In the genomic region with DNA sequence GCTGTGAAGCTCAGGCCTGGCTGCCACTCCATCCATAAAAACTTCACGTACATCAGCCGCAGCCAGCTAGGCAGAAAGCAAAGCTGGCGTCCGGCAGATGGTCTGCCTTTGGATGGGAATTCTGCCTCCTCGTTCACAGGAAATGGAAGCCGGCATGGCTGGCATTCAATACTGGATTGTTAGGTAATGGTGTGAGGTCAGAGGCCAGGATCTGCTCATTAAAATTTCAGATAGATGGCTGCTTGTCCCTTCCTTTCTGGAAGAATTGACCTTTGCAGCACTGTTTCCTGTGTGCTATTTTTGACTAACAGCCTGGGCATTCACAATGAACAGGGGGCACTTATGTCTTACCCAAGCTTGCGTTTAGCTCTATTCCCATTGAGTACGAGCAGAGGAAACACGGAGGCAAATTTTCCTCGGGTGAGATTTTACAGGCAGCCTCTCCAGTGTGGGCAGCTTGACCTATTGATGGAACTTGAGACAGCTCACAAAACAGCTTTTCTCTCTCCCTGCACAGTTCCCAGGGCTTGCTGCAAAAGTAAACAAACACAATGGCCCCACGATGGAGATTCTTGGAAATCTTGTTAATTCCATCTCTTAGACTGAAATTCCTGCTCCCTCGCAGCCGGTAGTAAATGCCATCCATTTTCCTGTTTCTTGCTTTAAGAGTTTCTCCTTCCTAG, we compare ENCODE assay signal across 9 mouse cellular contexts. TPM values are rescaled to one million over a fixed set of nuclear protein-coding genes. Genes with fewer than 3 reads are reported as not detected.
DNase-seq lines count a peak whose midpoint lies in the region; ATAC-seq lines count a peak whose summit lies in the region.
"Had no signal": no experiment of that assay in that cellular context is flagged by ENCODE, and none has a peak within 500 bp of the region (broad histone marks: within the 10 kb centered on the region; RNA-seq: fewer than 3 reads in every experiment).

No protein-coding gene starts in this region.

- no peaks in the 10 kb centered on the region for H3K9me3 ChIP-seq in limb, embryonic 11.5 days (ENCODE audit: control insufficient read depth, low read length)
- H3K9me3 ChIP-seq in intestine, embryonic 16.5 days (ENCODE audit: control insufficient read depth, low read length): no peaks in the 10 kb centered on the region
- H3K9me3 ChIP-seq: neural tube, embryonic 12.5 days had no signal

- DNase-seq in heart, adult 11 months: peak; percentile 92
- DNase-seq in heart, adult 9 months (ENCODE audit: low spot score in 2 of 2): no peak
- DNase-seq in adrenal gland, postnatal 25 days: peak; percentile 10
- peak; percentile 46 for DNase-seq in forelimb bud, embryonic 11.5 days (ENCODE audit: low read depth, low spot score)
- DNase-seq in limb, embryonic 11.5 days (ENCODE audit: low spot score): peak; percentile 59
- no peak for DNase-seq in ovary, adult 18-20 months (ENCODE audit: low spot score)
- DNase-seq in gastrocnemius, postnatal 10 days: no peak

- no peak overlapping the region for H3K4me2 ChIP-seq in limb, embryonic 11.5 days (ENCODE audit: low read depth, severe bottlenecking)
- H3K4me2 ChIP-seq in intestine, embryonic 16.5 days (ENCODE audit: low read depth, low read length): no peak overlapping the region
- H3K4me2 ChIP-seq: neural tube, embryonic 12.5 days had no signal

- no peak for ATAC-seq in limb, embryonic 11.5 days (ENCODE audit: insufficient number of reproducible peaks, low FRiP score, low TSS enrichment, low read depth)
- ATAC-seq in intestine, embryonic 16.5 days: no peak

- H3K27me3 ChIP-seq in limb, embryonic 11.5 days (ENCODE audit: control insufficient read depth, insufficient read depth, low read length): peaks cover 6% of the 10 kb centered on the region
- H3K27me3 ChIP-seq in intestine, embryonic 16.5 days (replicated peaks; ENCODE audit: control insufficient read depth, insufficient read depth, low read length): peaks cover 24% of the 10 kb centered on the region

- WGBS in limb, embryonic 11.5 days: 20% methylated on average over 13 of the region's 13 CpGs
- WGBS in intestine, embryonic 16.5 days: 37% methylated on average over 13 of the region's 13 CpGs

- no peak overlapping the region for H3K4me3 ChIP-seq in limb, embryonic 11.5 days (ENCODE audit: low read depth, low read length)
- H3K4me3 ChIP-seq in intestine, embryonic 16.5 days (ENCODE audit: low read length): no peak overlapping the region
- H3K4me3 ChIP-seq: neural tube, embryonic 12.5 days had no signal

- peaks cover 10% of the 10 kb centered on the region for H3K4me1 ChIP-seq in limb, embryonic 11.5 days (ENCODE audit: control insufficient read depth, insufficient read depth, low read length)
- H3K4me1 ChIP-seq in intestine, embryonic 16.5 days (ENCODE audit: control insufficient read depth, insufficient read depth, low read length): peaks cover 13% of the 10 kb centered on the region

- no peaks in the 10 kb centered on the region for H3K36me3 ChIP-seq in limb, embryonic 11.5 days (ENCODE audit: control insufficient read depth, insufficient read depth, low read length)
- H3K36me3 ChIP-seq in intestine, embryonic 16.5 days (ENCODE audit: control insufficient read depth, insufficient read depth, low read length): no peaks in the 10 kb centered on the region
- H3K36me3 ChIP-seq: neural tube, embryonic 12.5 days had no signal

- H3K27ac ChIP-seq in limb, embryonic 11.5 days (replicated peaks; ENCODE audit: low read depth, low read length): peak overlapping the region; percentile 36; the same call in 1 of the 2 replicates
- H3K27ac ChIP-seq in intestine, embryonic 16.5 days (ENCODE audit: low read length): no peak overlapping the region; the same call in 1 of the 2 replicates
- H3K27ac ChIP-seq: neural tube, embryonic 12.5 days had no signal

- H3K9ac ChIP-seq in limb, embryonic 11.5 days (ENCODE audit: low read length): no peak overlapping the region
- H3K9ac ChIP-seq in intestine, embryonic 16.5 days (ENCODE audit: low read depth, low read length): no peak overlapping the region
- H3K9ac ChIP-seq: neural tube, embryonic 12.5 days had no signal

RNA-seq across cellular contexts. Expression of gene Adam12, which starts 4.0 kb away (rescaled TPM):
- total RNA-seq in adrenal gland, postnatal 25 days (2021): 10.2 and 10.5 TPM in 2 replicates
- polyA plus RNA-seq in limb, embryonic 11.5 days (2014; fragmentation: Nextera tagmentation; extraction: Ambion mirVana): 2.7 and 4.4 TPM in 2 replicates
- 3.0 and 3.1 TPM in 2 replicates for polyA plus RNA-seq in intestine, embryonic 16.5 days (2015; fragmentation: Nextera tagmentation; extraction: Ambion mirVana)
- 10 to 100 TPM; 12.7 to 22.1 TPM for total RNA-seq in gastrocnemius, postnatal 10 days (2021)

Comparison
In these comparisons a context has a peak if more than half of its experiments do, and no peak if none do; other contexts are left out.
1. DNase-seq: peak in heart, adult 11 months (single experiment), adrenal gland, postnatal 25 days (single experiment), forelimb bud, embryonic 11.5 days (single experiment) and limb, embryonic 11.5 days (single experiment); none in heart, adult 9 months (0 of 2), ovary, adult 18-20 months (single experiment) and gastrocnemius, postnatal 10 days (single experiment).